Mouse (Mus musculus): ENCODE data around the gene Arpc4. TPM values are rescaled to one million over a fixed set of nuclear protein-coding genes. Genes with fewer than 3 reads are reported as not detected.

The Arpc4 gene
- polyA plus RNA-seq (2017; shearing (Covaris generic)): 625 TPM

DNA sequence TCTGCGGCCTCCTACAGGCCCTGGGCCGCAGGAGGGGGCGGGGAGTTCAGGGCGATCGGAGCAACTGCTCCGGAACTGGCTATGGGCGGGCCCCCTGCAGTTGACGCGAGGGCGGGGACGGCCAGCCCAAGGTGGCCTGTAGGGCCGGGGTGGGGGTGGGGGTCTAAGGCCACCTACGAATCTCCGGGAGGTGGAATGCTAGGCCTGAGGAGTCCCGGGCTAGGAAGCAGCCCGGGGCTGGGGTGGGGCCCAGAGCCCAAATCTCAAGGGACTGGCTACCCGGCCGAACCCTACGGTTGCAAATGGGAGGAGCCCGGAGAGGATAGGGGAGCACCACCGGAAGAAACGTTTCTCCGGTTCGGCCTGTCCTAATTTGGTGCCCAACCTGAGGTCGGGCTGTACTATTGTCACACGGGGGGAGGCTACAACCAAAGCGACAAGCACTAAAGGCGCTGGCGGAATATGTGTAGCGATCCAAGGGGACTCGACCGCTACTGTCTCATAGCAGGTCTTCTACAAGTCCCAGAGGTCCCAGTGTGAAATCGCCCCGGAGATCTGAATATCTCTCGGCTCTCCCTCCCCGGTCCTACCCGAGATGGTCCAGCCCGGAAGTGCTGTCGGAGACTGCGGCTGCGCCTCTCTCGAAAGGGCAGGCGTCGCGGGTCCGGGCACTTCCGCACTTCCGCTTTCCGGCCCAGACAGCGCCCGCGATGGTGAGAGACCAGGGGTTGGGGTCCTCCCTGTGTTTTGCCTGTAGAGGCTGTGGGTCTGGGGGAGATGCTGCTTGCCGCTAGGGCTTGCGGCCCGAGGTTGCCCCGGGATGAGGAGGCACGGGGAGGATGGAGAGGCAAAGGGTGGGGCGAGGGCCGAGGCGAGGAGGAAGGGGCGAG lies at the start of gene Arpc4, which contains the start of gene Tada3:
Gene Arpc4 (plus strand): TSS at position 620 of the 890 bp plus-strand sequence.
Gene Tada3 (minus strand): TSS at position 388 of the 890 bp plus-strand sequence.

DNA sequence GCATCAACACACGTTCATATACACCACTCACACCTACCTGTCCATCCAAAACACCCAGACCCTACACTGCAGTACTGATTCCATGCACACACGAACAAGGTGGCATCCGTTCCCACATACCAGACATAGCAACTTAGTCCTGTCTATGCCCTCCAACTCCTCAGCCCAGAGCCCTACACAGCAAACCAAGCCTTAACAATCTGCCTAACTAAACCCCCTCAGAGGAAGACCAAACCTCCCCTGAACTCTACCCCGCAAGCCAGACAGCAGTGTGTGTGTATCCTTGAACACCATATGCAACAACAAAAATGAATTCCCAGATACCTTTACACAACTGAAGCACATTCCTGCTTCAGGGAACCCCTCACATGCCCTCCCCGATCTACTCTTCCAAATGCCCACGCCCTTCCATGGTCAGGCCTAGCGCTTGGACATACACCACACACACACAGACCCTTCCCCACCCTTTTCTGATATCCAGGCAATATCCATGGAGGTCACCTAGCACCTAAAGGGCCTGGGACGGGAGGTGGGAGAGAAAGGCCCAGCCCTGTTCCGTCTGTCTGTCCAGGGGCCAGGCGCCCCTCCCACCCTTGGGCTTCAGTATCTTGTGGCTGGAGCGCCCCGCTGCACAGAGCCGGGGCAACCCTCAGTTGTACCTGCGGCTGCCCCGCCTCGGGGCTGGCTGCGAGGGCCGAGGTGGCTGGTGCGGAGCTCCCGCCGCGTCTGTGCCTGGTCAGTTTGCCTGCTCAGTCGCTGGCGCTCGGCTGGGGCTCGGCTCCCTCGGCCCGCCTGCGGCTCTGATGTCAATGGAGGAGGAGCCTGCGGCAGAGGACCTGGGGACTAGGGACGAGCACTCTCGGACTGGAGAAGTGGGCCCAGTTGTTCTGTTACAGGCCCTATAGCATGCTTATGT lies 34.5 kb upstream of the Arpc4 start, which contains the start of gene Camk1:
Gene Camk1 (minus strand): TSS at position 808 of the 916 bp plus-strand sequence.

DNA sequence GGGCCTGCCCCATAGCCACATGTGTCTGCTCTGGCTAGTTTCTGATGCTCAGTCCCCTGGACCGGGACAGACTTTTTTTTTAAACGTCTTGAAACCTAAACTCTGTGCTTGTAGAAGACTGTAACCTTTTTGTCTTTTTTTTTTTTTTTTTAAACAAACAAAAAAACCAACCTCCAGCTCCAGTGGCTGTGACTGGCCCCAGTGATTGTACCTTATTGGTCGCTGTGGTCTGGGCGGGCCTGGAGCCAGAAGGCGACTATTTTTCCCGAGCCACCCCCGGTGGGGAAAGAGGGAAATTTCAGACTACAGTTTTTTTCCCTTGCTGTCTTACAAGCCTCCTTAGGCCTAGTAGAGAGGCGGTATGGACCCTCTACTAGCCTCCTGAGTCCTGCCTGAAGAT lies 11.0 kb downstream of the Arpc4 start, which contains the start of gene Ttll3:
Gene Ttll3 (plus strand): TSS at position 301 of the 400 bp plus-strand sequence.

DNA sequence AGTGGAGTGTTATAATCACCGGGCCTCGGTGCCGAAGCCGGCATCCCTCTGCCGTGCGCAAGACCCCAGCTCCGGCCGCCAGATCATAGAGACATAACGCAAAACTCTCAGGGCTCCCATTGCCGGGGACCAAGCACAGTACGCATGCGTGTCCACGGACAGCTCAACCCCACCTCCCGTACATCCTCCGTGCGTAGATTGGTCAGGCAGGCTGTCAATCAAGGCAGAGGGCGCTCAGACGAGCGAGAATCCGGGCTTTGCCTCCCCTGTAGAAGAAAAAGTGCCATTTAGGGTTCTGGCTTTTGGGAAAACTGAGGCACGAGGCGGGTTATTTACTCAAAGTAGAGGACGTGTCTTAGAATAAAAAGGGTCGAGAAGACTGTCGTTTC lies 41.3 kb downstream of the Arpc4 start, which contains the start of gene Rpusd3:
Gene Rpusd3 (minus strand): TSS at position 142 of the 389 bp plus-strand sequence.

DNA sequence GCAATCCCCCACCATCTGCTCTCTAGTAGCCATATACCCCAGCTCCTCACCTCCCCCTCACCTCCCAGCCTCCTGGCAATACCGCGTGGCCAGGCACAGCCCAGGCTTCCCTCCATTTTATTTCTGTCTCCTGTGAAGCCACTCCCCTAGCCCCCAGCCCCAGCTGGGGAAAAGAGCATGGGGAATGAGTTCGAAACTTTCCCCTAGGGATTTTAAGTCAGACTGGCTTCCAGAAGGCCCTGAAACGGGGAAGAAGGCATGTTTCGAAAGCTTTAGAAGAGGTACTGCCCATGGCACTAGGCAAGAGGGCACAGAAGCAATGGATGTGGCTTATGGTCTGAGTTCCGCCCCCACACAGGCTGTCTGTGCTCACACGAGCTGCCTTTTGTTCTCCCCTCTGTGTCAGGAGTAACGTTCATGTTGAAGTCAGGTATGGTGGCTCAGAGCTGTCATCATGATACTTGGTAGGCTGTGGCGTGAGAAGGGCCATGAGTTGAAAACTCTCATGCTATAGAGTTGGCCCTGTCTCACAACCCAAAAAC lies 57.8 kb downstream of the Arpc4 start, which contains the start of gene Cidec:
Gene Cidec (minus strand): TSS at position 97 of the 542 bp plus-strand sequence.

Other genes with a start within 250 kb of the Arpc4 start
- gene Lhfpl4, start 182.7 kb upstream of the Arpc4 start, polyA plus RNA-seq (2017; shearing (Covaris generic)): 0.57 TPM
- gene Mtmr14, start 140.3 kb upstream of the Arpc4 start, polyA plus RNA-seq (2017; shearing (Covaris generic)): 38.3 TPM
- 0.13 TPM for gene Cpne9, start 95.8 kb upstream of the Arpc4 start, polyA plus RNA-seq (2017; shearing (Covaris generic))
- 42.7 TPM for gene Brpf1, start 71.0 kb upstream of the Arpc4 start, polyA plus RNA-seq (2017; shearing (Covaris generic))
- 12.8 TPM for gene Ogg1, start 51.1 kb upstream of the Arpc4 start, polyA plus RNA-seq (2017; shearing (Covaris generic))
- 3.2 TPM for gene Camk1, start 34.1 kb upstream of the Arpc4 start, polyA plus RNA-seq (2017; shearing (Covaris generic))
- 73.2 TPM for gene Tada3, start 232 bp upstream of the Arpc4 start, polyA plus RNA-seq (2017; shearing (Covaris generic))
- 17.0 TPM for gene Ttll3, start 11.1 kb downstream of the Arpc4 start, polyA plus RNA-seq (2017; shearing (Covaris generic))
- 13.1 TPM for gene Rpusd3, start 41.2 kb downstream of the Arpc4 start, polyA plus RNA-seq (2017; shearing (Covaris generic))
- gene Cidec, start 57.6 kb downstream of the Arpc4 start, polyA plus RNA-seq (2017; shearing (Covaris generic)): not detected
- 60.5 TPM for gene Jagn1, start 64.5 kb downstream of the Arpc4 start, polyA plus RNA-seq (2017; shearing (Covaris generic))
- not detected for gene Il17re, start 80.4 kb downstream of the Arpc4 start, polyA plus RNA-seq (2017; shearing (Covaris generic))
- 0.26 TPM for gene Il17rc, start 93.3 kb downstream of the Arpc4 start, polyA plus RNA-seq (2017; shearing (Covaris generic))
- 12.7 TPM for gene Creld1, start 105.2 kb downstream of the Arpc4 start, polyA plus RNA-seq (2017; shearing (Covaris generic))
- 0.33 TPM for gene Prrt3, start 123.8 kb downstream of the Arpc4 start, polyA plus RNA-seq (2017; shearing (Covaris generic))
- 104 TPM for gene Emc3, start 153.5 kb downstream of the Arpc4 start, polyA plus RNA-seq (2017; shearing (Covaris generic))
- gene Fancd2, start 153.6 kb downstream of the Arpc4 start, polyA plus RNA-seq (2017; shearing (Covaris generic)): 2.4 TPM
- gene Fancd2os, start 222.6 kb downstream of the Arpc4 start, polyA plus RNA-seq (2017; shearing (Covaris generic)): not detected
- gene Brk1, start 226.7 kb downstream of the Arpc4 start, polyA plus RNA-seq (2017; shearing (Covaris generic)): 279 TPM
- gene Vhl, start 245.8 kb downstream of the Arpc4 start, polyA plus RNA-seq (2017; shearing (Covaris generic)): 31.9 TPM

Data from activated CD4-positive, CD25-positive, alpha-beta regulatory T cell, adult 9 weeks (primary cell).